In genomic region chr7:99352526-99353400, GRCm38 (mm10) we compare ENCODE assay signal across 7 mouse cellular contexts. TPM values are rescaled to one million over a fixed set of nuclear protein-coding genes. Genes with fewer than 3 reads are reported as not detected.
DNase-seq lines count a peak whose midpoint lies in the region; ATAC-seq lines count a peak whose summit lies in the region.

Gene Serpinh1 (minus strand): TSS chr7:99353239.

- H3K27me3 ChIP-seq in hindbrain, embryonic 14.5 days (ENCODE audit: control insufficient read depth, insufficient read depth, low read length): no peaks in the 10 kb centered on the region
- no peaks in the 10 kb centered on the region; the same call in 1 of the 2 replicates for H3K27me3 ChIP-seq in midbrain, embryonic 10.5 days (ENCODE audit: low read depth, poor library complexity, severe bottlenecking)
- no peaks in the 10 kb centered on the region for H3K27me3 ChIP-seq in stomach, embryonic 15.5 days (replicated peaks)

- peak within 1 kb of the TSS; percentile 40 for H3K4me3 ChIP-seq in hindbrain, embryonic 14.5 days (replicated peaks; ENCODE audit: low read length)
- peak within 1 kb of the TSS; percentile 59 for H3K4me3 ChIP-seq in midbrain, embryonic 10.5 days
- H3K4me3 ChIP-seq in stomach, embryonic 15.5 days (replicated peaks): peak within 1 kb of the TSS; percentile 68

- H3K36me3 ChIP-seq in hindbrain, embryonic 14.5 days (replicated peaks; ENCODE audit: control insufficient read depth, insufficient read depth): 0 out of 2 replicates have a peak, but pooled peaks cover 10% of the 10 kb centered on the region
- H3K36me3 ChIP-seq in midbrain, embryonic 10.5 days: peaks cover 28% of the 10 kb centered on the region
- H3K36me3 ChIP-seq in stomach, embryonic 15.5 days: peaks cover 15% of the 10 kb centered on the region

- H3K4me1 ChIP-seq in hindbrain, embryonic 14.5 days (replicated peaks; ENCODE audit: control insufficient read depth, insufficient read depth, low read length): peaks cover 45% of the 10 kb centered on the region
- H3K4me1 ChIP-seq in midbrain, embryonic 10.5 days: peaks cover 90% of the 10 kb centered on the region
- H3K4me1 ChIP-seq in stomach, embryonic 15.5 days: peaks cover 57% of the 10 kb centered on the region

- H3K4me2 ChIP-seq in hindbrain, embryonic 14.5 days (replicated peaks): peak within 1 kb of the TSS; percentile 59
- H3K4me2 ChIP-seq in stomach, embryonic 15.5 days: peak within 1 kb of the TSS; percentile 76

- peak; percentile 51 for ATAC-seq in hindbrain, embryonic 14.5 days (ENCODE audit: low FRiP score)
- peak; percentile 78 for ATAC-seq in stomach, embryonic 15.5 days (ENCODE audit: insufficient read depth, low FRiP score, low read depth)

- H3K9ac ChIP-seq in hindbrain, embryonic 14.5 days: peak within 1 kb of the TSS; percentile 63
- peak within 1 kb of the TSS; percentile 87 for H3K9ac ChIP-seq in stomach, embryonic 15.5 days

- WGBS in hindbrain, embryonic 14.5 days: 2% methylated on average over 34 of the region's 35 CpGs
- WGBS in midbrain, embryonic 10.5 days: under 1% methylated on average over 35 of the region's 35 CpGs
- 1% methylated on average over 35 of the region's 35 CpGs for WGBS in stomach, embryonic 15.5 days

- H3K9me3 ChIP-seq in hindbrain, embryonic 14.5 days (ENCODE audit: control insufficient read depth, low read length): no peaks in the 10 kb centered on the region
- H3K9me3 ChIP-seq in midbrain, embryonic 10.5 days (replicated peaks): no peaks in the 10 kb centered on the region
- H3K9me3 ChIP-seq in stomach, embryonic 15.5 days: no peaks in the 10 kb centered on the region

- intact Hi-C loops in left cerebral cortex, postnatal 25 days (cut with DNase I): no loop called here

- DNase-seq in adipocyte (ENCODE audit: low spot score): peak; percentile 88
- DNase-seq in cerebellum, postnatal 14 days: peak; percentile 44 to 62
- DNase-seq in gastrocnemius, postnatal 10 days: peak; percentile 88
- DNase-seq in hindbrain, embryonic 14.5 days (ENCODE audit: low spot score): peak; percentile 58
- DNase-seq in left cerebral cortex, postnatal 25 days (ENCODE audit: low spot score in 2 of 2): no peak
- DNase-seq in midbrain, embryonic 10.5 days (ENCODE audit: low spot score): peak; percentile 85

- H3K27ac ChIP-seq in hindbrain, embryonic 14.5 days: peak within 1 kb of the TSS; percentile 78
- H3K27ac ChIP-seq in midbrain, embryonic 10.5 days (replicated peaks): peak within 1 kb of the TSS; percentile 97
- peak within 1 kb of the TSS; percentile 93 for H3K27ac ChIP-seq in stomach, embryonic 15.5 days

RNA-seq across cellular contexts. Expression of gene Serpinh1, which starts in this region (rescaled TPM):
- total RNA-seq in gastrocnemius, postnatal 10 days (2021): 100 to 1,000 TPM; 292 to 416 TPM
- 122 and 128 TPM in 2 replicates for polyA plus RNA-seq in hindbrain, embryonic 14.5 days (2014; fragmentation: Nextera tagmentation; extraction: Ambion mirVana)
- 10 to 100 TPM; 34.9 TPM for total RNA-seq in left cerebral cortex, postnatal 25 days (2021)
- polyA plus RNA-seq in midbrain, embryonic 10.5 days (2016; fragmentation: Nextera tagmentation; extraction: Ambion mirVana): 789 and 882 TPM in 2 replicates
- 1,174 and 1,300 TPM in 2 replicates for polyA plus RNA-seq in stomach, embryonic 15.5 days (2015; fragmentation: Nextera tagmentation; extraction: Ambion mirVana)

Comparison
In these comparisons a context has a peak if more than half of its experiments do, and no peak if none do; other contexts are left out.
1. RNA of gene Serpinh1 (total RNA-seq): 292 to 416 TPM in gastrocnemius, postnatal 10 days; 34.9 TPM in left cerebral cortex, postnatal 25 days; every median in the first group is over 4 times any median in the second.
2. DNase-seq: peak in adipocyte (single experiment), cerebellum, postnatal 14 days (2 of 2), gastrocnemius, postnatal 10 days (single experiment), hindbrain, embryonic 14.5 days (single experiment) and midbrain, embryonic 10.5 days (single experiment); none in left cerebral cortex, postnatal 25 days (0 of 2).
3. Peak in every context shown above with its lines, with median percentiles within 50 percentile points of each other: H3K27ac ChIP-seq and H3K4me3 ChIP-seq.